Mouse (Mus musculus) thymus, adult 2 months (tissue): ENCODE data around the gene Zfhx3.

Experiments used
- CTCF ChIP-seq: fragments of 200-500 bp; IDR thresholded peaks from 2 replicates; pipeline ENCODE4 v1.5.1; 2012; ENCODE audit warnings: mild to moderate bottlenecking, control low read depth, low read length, moderate library complexity, borderline replicate concordance; ENCODE audit not compliant: control insufficient read depth, poor library complexity, insufficient read depth; ENCODE audit errors: extremely low read depth
- POLR2A ChIP-seq: fragments of 200-500 bp; IDR thresholded peaks from 2 replicates; pipeline ENCODE4 v1.6.1; 2012; ENCODE audit warnings: mild to moderate bottlenecking, low read length, control low read depth, moderate library complexity; ENCODE audit not compliant: control insufficient read depth, poor library complexity, insufficient read depth; ENCODE audit errors: extremely low read depth

DNA sequence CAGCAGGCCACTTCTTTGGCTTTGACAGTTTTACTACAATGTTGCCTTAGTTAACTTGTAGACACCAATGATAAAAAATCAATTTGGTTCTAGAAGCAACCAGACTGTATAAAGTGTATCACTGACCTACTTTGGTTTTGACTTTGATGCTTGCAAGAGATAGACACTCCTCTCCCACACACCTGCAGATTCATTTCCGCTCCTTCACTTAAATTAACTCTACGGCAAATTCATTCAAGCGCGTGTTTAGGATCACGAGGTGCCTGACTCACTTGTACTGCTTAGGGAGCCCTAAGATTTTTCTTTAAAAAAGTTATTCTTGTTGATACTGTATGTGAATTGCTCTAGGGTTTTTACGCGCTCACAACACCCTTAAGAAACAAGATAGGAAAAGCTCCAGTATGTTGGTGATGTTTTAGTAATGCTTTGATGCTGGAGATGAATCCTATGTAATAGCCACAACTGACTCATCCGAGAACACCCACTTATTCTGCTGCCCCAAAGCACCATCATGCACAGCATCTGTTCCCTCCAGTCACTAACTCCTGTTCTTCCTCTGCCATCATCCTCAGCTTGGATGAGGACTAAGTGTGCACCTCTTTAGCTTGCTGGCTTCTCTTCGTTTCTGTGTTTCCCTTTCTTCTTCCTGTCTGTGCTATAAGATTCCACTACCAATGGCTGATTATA, 1031.3 kb downstream of the Zfhx3 start:
- TF ChIP-seq CTCF: no peak
- no peak for TF ChIP-seq POLR2A
